Mouse (Mus musculus) heart, adult 11 months (tissue): ENCODE data around the gene Gabarap.
"Not testable (repeated sequence)": the region's sequence is repeated elsewhere in the genome, so short reads cannot be mapped to it uniquely, and the experiment has no call there.

Source experiments
- DNase-seq: peaks from one replicate; pipeline ENCODE4 v3.0.0; 2022

Gene Gabarap

GRCm38 (mm10) chr11:69990850-69991691, at the start of gene Gabarap:
TSS of gene Gabarap (plus strand) at chr11:69991143.
- DNase-seq: peak; percentile 100

- DNase-seq: no peak
These were observed 45.7 kb upstream of the Gabarap start for GRCm38 (mm10) chr11:69945216-69945615.

- peak; percentile 93 for DNase-seq
These were observed 44.7 kb upstream of the Gabarap start for GRCm38 (mm10) chr11:69945997-69946891.

- peak; percentile 98 for DNase-seq
These were observed 43.4 kb upstream of the Gabarap start for GRCm38 (mm10) chr11:69947337-69948065.

- peak; percentile 99 for DNase-seq
These were observed 42.7 kb upstream of the Gabarap start, which contains the start of gene Slc2a4 for GRCm38 (mm10) chr11:69948066-69948762. TSS of gene Slc2a4 (minus strand) at chr11:69948188.

GRCm38 (mm10) chr11:69948763-69949150, 42.2 kb upstream of the Gabarap start:
- peak; percentile 99 for DNase-seq

GRCm38 (mm10) chr11:69950807-69951459, 40.0 kb upstream of the Gabarap start:
- peak; percentile 76 for DNase-seq

- no peak for DNase-seq
These were observed 38.7 kb upstream of the Gabarap start for GRCm38 (mm10) chr11:69952274-69952673.

- DNase-seq: no peak
These were observed 37.6 kb upstream of the Gabarap start for GRCm38 (mm10) chr11:69953267-69953915.

GRCm38 (mm10) chr11:69955618-69956017, 35.3 kb upstream of the Gabarap start:
- DNase-seq: not testable (repeated sequence)

- no peak for DNase-seq
These were observed 34.7 kb upstream of the Gabarap start for GRCm38 (mm10) chr11:69956218-69956617.

- no peak for DNase-seq
These were observed 30.3 kb upstream of the Gabarap start for GRCm38 (mm10) chr11:69960616-69961015.

- DNase-seq: no peak
These were observed 29.1 kb upstream of the Gabarap start for GRCm38 (mm10) chr11:69961841-69962240.

- DNase-seq: peak; percentile 86
These were observed 26.2 kb upstream of the Gabarap start, which contains the start of gene Cldn7 for GRCm38 (mm10) chr11:69964650-69965270. TSS of gene Cldn7 (plus strand) at chr11:69964779.

GRCm38 (mm10) chr11:69965271-69966005, 25.5 kb upstream of the Gabarap start:
- DNase-seq: peak; percentile 85

- peak; percentile 92 for DNase-seq
These were observed 24.7 kb upstream of the Gabarap start for GRCm38 (mm10) chr11:69966006-69966859.

GRCm38 (mm10) chr11:69966860-69967517, 24.0 kb upstream of the Gabarap start:
- no peak for DNase-seq

GRCm38 (mm10) chr11:69968793-69969192, 22.1 kb upstream of the Gabarap start:
- DNase-seq: no peak
